Mouse (Mus musculus) C2C12 (cell line): ENCODE results near the gene Ptpn9. TPM values are rescaled to one million over a fixed set of nuclear protein-coding genes. Genes with fewer than 3 reads are reported as not detected.

ENCODE experiments used
- H3K27me3 ChIP-seq: one replicate; pipeline ENCODE4 v1.6.1; 2011; ENCODE audit not compliant: control insufficient read depth, insufficient read depth, insufficient read length
- H3K36me3 ChIP-seq: one replicate; pipeline ENCODE4 v1.6.1; 2011; ENCODE audit not compliant: control insufficient read depth, insufficient read depth
- H3K4me3 ChIP-seq: one replicate; pipeline ENCODE4 v1.5.1; 2011; ENCODE audit warnings: mild to moderate bottlenecking, control low read depth; ENCODE audit not compliant: poor library complexity, insufficient read depth, severe bottlenecking
- H3K79me2 ChIP-seq: one replicate; pipeline ENCODE4 v1.6.1; 2011; ENCODE audit not compliant: control insufficient read depth, insufficient read depth
- H3K79me3 ChIP-seq: one replicate; pipeline ENCODE4 v1.6.1; 2011; ENCODE audit warnings: low read depth, control low read depth
- H3ac ChIP-seq: one replicate; pipeline ENCODE3; 2011; ENCODE audit warnings: low read depth; ENCODE audit not compliant: control insufficient read depth, insufficient read length
- CEBPB ChIP-seq: IDR thresholded peaks from one replicate; pipeline ENCODE4 v1.6.1; 2011; ENCODE audit warnings: low read depth, mild to moderate bottlenecking, control low read depth, moderate library complexity
- CTCF ChIP-seq: IDR thresholded peaks from one replicate; pipeline ENCODE4 v1.5.1; 2011; ENCODE audit not compliant: control insufficient read depth, insufficient read depth, insufficient read length
- FOSL1 ChIP-seq: IDR thresholded peaks from one replicate; pipeline ENCODE4 v1.8.0; 2011; ENCODE audit warnings: mild to moderate bottlenecking, low read length; ENCODE audit not compliant: poor library complexity, insufficient read depth, severe bottlenecking
- MAX ChIP-seq: IDR thresholded peaks from one replicate; pipeline ENCODE4 v1.6.1; 2011; ENCODE audit warnings: mild to moderate bottlenecking, control low read depth
- MYOD1 ChIP-seq: IDR thresholded peaks from one replicate; pipeline ENCODE4 v1.6.1; 2011; ENCODE audit warnings: low read depth; ENCODE audit not compliant: control insufficient read depth, insufficient read length
- MYOG ChIP-seq: IDR thresholded peaks from one replicate; pipeline ENCODE4 v1.6.1; 2011; ENCODE audit not compliant: control insufficient read depth, insufficient read length; ENCODE audit errors: extremely low read depth
- USF1 ChIP-seq: IDR thresholded peaks from one replicate; pipeline ENCODE4 v1.6.1; 2011; ENCODE audit warnings: low read depth, mild to moderate bottlenecking, control low read depth, moderate library complexity
- polyA plus RNA-seq: library from polyadenylated mRNA; unstranded; fragments of >200 nt; fragmentation: generic; extraction: Trizol; gene quantifications from one replicate; pipeline ENCODE4 v1.2.1, GENCODE M21; 2012; ENCODE audit warnings: missing spikeins

Ptpn9 gene
- polyA plus RNA-seq, 1 experiment, result 22.2 TPM

DNA sequence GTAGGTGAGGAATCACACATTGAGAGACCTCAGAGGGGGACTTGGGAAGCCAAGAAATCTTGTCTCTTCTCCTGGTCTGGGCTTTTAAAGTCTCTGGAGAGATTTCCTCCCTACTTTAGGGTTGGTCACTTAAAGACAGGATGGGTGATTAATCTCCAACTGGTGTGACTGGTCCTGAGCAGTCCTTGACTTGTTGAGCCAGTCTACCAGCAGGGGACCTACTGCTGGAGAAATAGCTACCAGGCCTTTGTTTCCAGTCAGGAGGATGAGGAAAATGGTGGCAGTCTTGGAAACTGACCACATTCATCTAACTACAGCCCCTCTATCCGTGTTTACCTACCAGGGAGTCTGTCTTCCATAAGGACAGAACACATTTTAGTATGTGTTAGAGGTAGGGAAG, 17.7 kb downstream of the Ptpn9 start:
- TF ChIP-seq CTCF, result no peak
- TF ChIP-seq MYOG, result no peak
- TF ChIP-seq FOSL1, result no peak
- no peak for TF ChIP-seq MYOD1
- no peak for TF ChIP-seq USF1
- TF ChIP-seq MAX, result no peak
- no peak for TF ChIP-seq CEBPB
- H3K79me3 ChIP-seq, result peaks cover 39% of the 10 kb centered on the region
- peaks cover 15% of the 10 kb centered on the region for H3K36me3 ChIP-seq
- H3ac ChIP-seq, result no peak overlapping the region
- H3K79me2 ChIP-seq, result peaks cover 65% of the 10 kb centered on the region
- no peak overlapping the region for H3K4me3 ChIP-seq
- H3K27me3 ChIP-seq, result no peaks in the 10 kb centered on the region

- Histone ChIP-seq H3K79me2 (peaks cover 62% of the 10 kb centered on the region), H3K4me3 (no peak overlapping the region), H3K36me3 (peaks cover 15% of the 10 kb centered on the region), H3ac (no peak overlapping the region), H3K27me3 (no peaks in the 10 kb centered on the region), H3K79me3 (peaks cover 35% of the 10 kb centered on the region)
- TF ChIP-seq MYOG (no peak), CEBPB (no peak), CTCF (no peak), USF1 (no peak), FOSL1 (no peak), MYOD1 (no peak), MAX (no peak)
These were observed 18.2 kb downstream of the Ptpn9 start for GRCm38 (mm10) chr9:57012895-57013294.

GRCm38 (mm10) chr9:57013756-57014155, 19.0 kb downstream of the Ptpn9 start:
- H3K4me3 ChIP-seq, result no peak overlapping the region
- H3ac ChIP-seq, result no peak overlapping the region
- peaks cover 53% of the 10 kb centered on the region for H3K79me2 ChIP-seq
- H3K36me3 ChIP-seq, result peaks cover 13% of the 10 kb centered on the region
- no peak for TF ChIP-seq FOSL1
- no peak for TF ChIP-seq MYOD1
- TF ChIP-seq USF1, result no peak
- TF ChIP-seq CEBPB, result no peak
- TF ChIP-seq MYOG, result no peak
- no peak for TF ChIP-seq CTCF
- no peaks in the 10 kb centered on the region for H3K27me3 ChIP-seq
- peaks cover 29% of the 10 kb centered on the region for H3K79me3 ChIP-seq

DNA sequence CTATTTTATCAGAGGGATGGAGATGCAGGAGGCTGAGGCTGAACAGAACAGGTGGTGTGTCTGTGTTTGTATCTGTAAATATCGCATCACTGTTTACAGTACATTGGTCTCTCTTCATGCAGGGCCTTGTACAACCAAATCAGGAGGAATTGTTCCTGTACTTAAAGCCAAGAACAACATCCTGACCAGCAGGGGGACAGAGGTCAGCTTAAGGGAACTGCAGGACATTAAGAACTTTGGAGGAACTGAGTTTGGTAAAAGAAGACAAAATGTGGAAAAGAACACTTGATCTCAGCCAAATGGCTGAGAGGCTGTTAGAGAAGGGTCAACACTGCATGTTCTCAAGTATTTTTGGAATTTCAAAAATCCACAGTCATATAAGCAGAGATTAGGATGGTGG, 20.0 kb downstream of the Ptpn9 start:
- no peak for TF ChIP-seq CEBPB
- TF ChIP-seq CTCF, result no peak
- TF ChIP-seq USF1, result no peak
- no peak for TF ChIP-seq MAX
- no peak for TF ChIP-seq MYOD1
- no peak for TF ChIP-seq MYOG
- no peak for TF ChIP-seq FOSL1
- Histone ChIP-seq H3K79me2 (peaks cover 43% of the 10 kb centered on the region), H3K4me3 (no peak overlapping the region), H3ac (no peak overlapping the region), H3K27me3 (no peaks in the 10 kb centered on the region), H3K79me3 (peaks cover 26% of the 10 kb centered on the region), H3K36me3 (peaks cover 12% of the 10 kb centered on the region)

- TF ChIP-seq MYOD1, result no peak
- no peak for TF ChIP-seq MAX
- TF ChIP-seq MYOG, result no peak
- TF ChIP-seq USF1, result no peak
- TF ChIP-seq CEBPB, result no peak
- no peak for TF ChIP-seq FOSL1
- TF ChIP-seq CTCF, result no peak
- H3K36me3 ChIP-seq, result peaks cover 18% of the 10 kb centered on the region
- peaks cover 12% of the 10 kb centered on the region for H3K79me3 ChIP-seq
- no peak overlapping the region for H3K4me3 ChIP-seq
- no peaks in the 10 kb centered on the region for H3K27me3 ChIP-seq
- H3ac ChIP-seq, result no peak overlapping the region
- H3K79me2 ChIP-seq, result peaks cover 29% of the 10 kb centered on the region
These were observed 22.9 kb downstream of the Ptpn9 start for GRCm38 (mm10) chr9:57017631-57018030.

DNA sequence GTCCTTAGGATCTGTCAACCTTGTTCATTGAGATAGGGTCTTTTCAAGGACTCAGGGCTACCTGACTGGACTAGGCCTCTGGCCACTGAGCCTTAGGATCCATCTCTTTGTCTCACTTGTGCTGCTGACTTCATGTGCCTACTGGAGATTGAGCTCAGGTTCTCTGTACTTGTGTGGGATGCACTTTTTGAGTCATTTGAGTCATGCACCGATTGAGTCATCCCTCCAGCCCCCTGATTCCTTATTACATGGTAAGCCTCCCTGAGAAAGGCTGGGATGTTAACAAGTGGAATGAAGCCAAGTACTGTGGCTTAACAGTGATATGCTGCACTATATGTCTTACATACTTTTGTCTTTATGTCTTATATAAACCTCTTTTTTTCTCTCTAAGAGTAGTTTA, 37.0 kb downstream of the Ptpn9 start:
- peaks cover 42% of the 10 kb centered on the region for H3K36me3 ChIP-seq

More for the DNA sequence above, 37.0 kb downstream of the Ptpn9 start:
- H3K79me3 ChIP-seq, result no peaks in the 10 kb centered on the region
- no peak overlapping the region for H3K4me3 ChIP-seq
- no peaks in the 10 kb centered on the region for H3K27me3 ChIP-seq
- no peaks in the 10 kb centered on the region for H3K79me2 ChIP-seq
- H3ac ChIP-seq, result no peak overlapping the region
- TF ChIP-seq CTCF (no peak), MYOD1 (no peak), MYOG (no peak), MAX (no peak), FOSL1 (no peak), CEBPB (no peak), USF1 (no peak)
